Mouse (Mus musculus) frontal cortex, postnatal 14 days (tissue): ENCODE measurements around the gene Ilvbl.
"Not testable (repeated sequence)": the region's sequence is repeated elsewhere in the genome, so short reads cannot be mapped to it uniquely, and the experiment has no call there.

Experiments used
- DNase-seq, 2 experiments: peaks; one replicate each; pipeline ENCODE4 v3.0.0; 2022; ENCODE audit warnings: low spot score in 2 of 2

The Ilvbl gene

GRCm38 (mm10) chr10:78574250-78575104 is at the start of gene Ilvbl:
Ilvbl (plus strand) TSS chr10:78574346.
- DNase-seq: peak; percentile 91 to 93

- not testable (repeated sequence) for DNase-seq
Measured at GRCm38 (mm10) chr10:78525071-78525470, 49.1 kb upstream of the Ilvbl start.

- no peak for DNase-seq
Measured at GRCm38 (mm10) chr10:78525511-78525910, 48.6 kb upstream of the Ilvbl start.

- DNase-seq: no peak
Measured at GRCm38 (mm10) chr10:78540943-78541342, 33.2 kb upstream of the Ilvbl start.

GRCm38 (mm10) chr10:78565070-78565469 is 9.1 kb upstream of the Ilvbl start:
- no peak for DNase-seq

- DNase-seq: no peak
Measured at GRCm38 (mm10) chr10:78569191-78569590, 5.0 kb upstream of the Ilvbl start.

GRCm38 (mm10) chr10:78569686-78570085 is 4.5 kb upstream of the Ilvbl start:
- DNase-seq: no peak

- no peak for DNase-seq
Measured at GRCm38 (mm10) chr10:78570416-78570815, 3.7 kb upstream of the Ilvbl start.

GRCm38 (mm10) chr10:78570897-78571296 is 3.2 kb upstream of the Ilvbl start:
- DNase-seq: no peak

GRCm38 (mm10) chr10:78573226-78573625 is 920 bp upstream of the Ilvbl start:
- DNase-seq: no peak

- no peak for DNase-seq
Measured at GRCm38 (mm10) chr10:78575105-78575632, 1.0 kb downstream of the Ilvbl start.

- no peak for DNase-seq
Measured at GRCm38 (mm10) chr10:78575690-78576089, 1.5 kb downstream of the Ilvbl start.

- DNase-seq: no peak
Measured at GRCm38 (mm10) chr10:78576435-78577184, 2.5 kb downstream of the Ilvbl start.

- DNase-seq: no peak
Measured at GRCm38 (mm10) chr10:78578204-78578603, 4.1 kb downstream of the Ilvbl start.

- no peak for DNase-seq
Measured at GRCm38 (mm10) chr10:78581121-78581520, 7.0 kb downstream of the Ilvbl start.

GRCm38 (mm10) chr10:78583347-78583746 is 9.2 kb downstream of the Ilvbl start:
- no peak for DNase-seq

GRCm38 (mm10) chr10:78583939-78584338 is 9.8 kb downstream of the Ilvbl start:
- no peak for DNase-seq

GRCm38 (mm10) chr10:78584996-78585395 is 10.8 kb downstream of the Ilvbl start:
- DNase-seq: no peak

- no peak for DNase-seq
Measured at GRCm38 (mm10) chr10:78585606-78586005, 11.5 kb downstream of the Ilvbl start.

GRCm38 (mm10) chr10:78586026-78586425 is 11.9 kb downstream of the Ilvbl start:
- no peak for DNase-seq

- DNase-seq: no peak
Measured at GRCm38 (mm10) chr10:78589291-78589690, 15.1 kb downstream of the Ilvbl start.

GRCm38 (mm10) chr10:78589901-78590300 is 15.8 kb downstream of the Ilvbl start:
- no peak for DNase-seq

- no peak for DNase-seq
Measured at GRCm38 (mm10) chr10:78590744-78591143, 16.6 kb downstream of the Ilvbl start.
